9 mouse cellular contexts compared by ENCODE assay signal in the genomic region with DNA sequence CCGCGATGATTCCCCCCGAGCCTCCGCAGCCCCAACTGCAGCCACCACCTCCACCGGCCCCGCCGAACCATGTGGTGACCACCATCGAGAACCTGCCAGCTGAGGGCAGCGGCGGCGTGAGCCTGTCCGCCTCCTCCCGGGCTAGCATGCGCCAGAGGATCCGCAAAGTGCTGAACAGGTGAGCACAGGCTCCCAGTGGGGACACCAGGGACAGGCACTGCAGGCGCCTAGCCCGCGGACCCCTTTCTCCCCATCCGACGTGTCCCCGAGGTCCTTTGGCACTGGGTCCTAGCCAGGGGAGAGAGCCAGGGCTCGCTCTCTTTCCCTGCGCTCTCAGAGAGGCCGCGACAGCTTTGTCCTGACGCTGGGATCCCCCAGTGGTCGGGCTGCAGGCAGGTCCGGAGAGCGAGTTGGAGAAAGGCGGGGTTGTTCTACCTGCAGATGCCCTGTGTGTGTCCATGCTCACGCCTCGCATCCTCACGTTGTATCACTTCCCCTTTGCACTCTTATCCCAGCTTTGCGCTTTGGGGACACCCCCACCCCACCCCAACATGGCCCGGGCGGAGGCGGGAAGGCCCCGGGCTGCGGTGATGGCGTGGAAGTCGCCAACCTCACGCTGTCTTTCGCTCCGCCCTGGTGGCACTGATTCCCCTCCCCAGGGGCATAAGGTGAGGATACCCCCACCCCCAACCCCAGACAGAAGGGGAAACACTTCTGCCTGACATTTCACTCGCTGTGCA. TPM values are rescaled to one million over a fixed set of nuclear protein-coding genes. Genes with fewer than 3 reads are reported as not detected.
A peak's percentile ranks its signal among the peaks of the same experiment; 100 is the strongest.
DNase-seq lines count a peak whose midpoint lies in the region; ATAC-seq and TF ChIP-seq lines count a peak whose summit lies in the region.
"Had no signal": no experiment of that assay in that cellular context is flagged by ENCODE, and none has a peak within 500 bp of the region (broad histone marks: within the 10 kb centered on the region; RNA-seq: fewer than 3 reads in every experiment).

No protein-coding gene starts in this region.

- peak overlapping the region; percentile 59; the same call in 1 of the 2 replicates for H3K27ac ChIP-seq in lung, embryonic 15.5 days
- H3K27ac ChIP-seq in heart, postnatal 0 days (ENCODE audit: low read depth): no peak overlapping the region
- H3K27ac ChIP-seq in midbrain, embryonic 11.5 days (ENCODE audit: low read depth, low read length): peak overlapping the region; percentile 76
- H3K27ac ChIP-seq in testis, adult 2 months (ENCODE audit: control insufficient read depth, insufficient read depth, low read depth, low read length): no peak overlapping the region

- H3K27me3 ChIP-seq in lung, embryonic 15.5 days: peaks cover 9% of the 10 kb centered on the region
- peaks cover 13% of the 10 kb centered on the region; the same call in 1 of the 2 replicates for H3K27me3 ChIP-seq in heart, postnatal 0 days (ENCODE audit: control insufficient read depth, insufficient read depth, low read length)
- no peaks in the 10 kb centered on the region for H3K27me3 ChIP-seq in midbrain, embryonic 11.5 days (ENCODE audit: control insufficient read depth, insufficient read depth, low read length)
- H3K27me3 ChIP-seq in testis, adult 2 months (ENCODE audit: control insufficient read depth, insufficient read depth, low read length): no peaks in the 10 kb centered on the region

- H3K36me3 ChIP-seq in lung, embryonic 15.5 days: no peaks in the 10 kb centered on the region
- H3K36me3 ChIP-seq in heart, postnatal 0 days (replicated peaks; ENCODE audit: control insufficient read depth, insufficient read depth, low read length): no peaks in the 10 kb centered on the region
- H3K36me3 ChIP-seq in midbrain, embryonic 11.5 days (ENCODE audit: control insufficient read depth, insufficient read depth, low read length): no peaks in the 10 kb centered on the region
- no peaks in the 10 kb centered on the region for H3K36me3 ChIP-seq in testis, adult 2 months (ENCODE audit: control insufficient read depth, insufficient read depth, low read length)

- peak; percentile 66 for ATAC-seq in lung, embryonic 15.5 days (ENCODE audit: borderline replicate concordance, extremely low read depth, low FRiP score, low TSS enrichment)
- ATAC-seq in heart, postnatal 0 days (ENCODE audit: insufficient read depth, low read depth): peak; percentile 40
- ATAC-seq in midbrain, embryonic 11.5 days (ENCODE audit: low FRiP score): peak; percentile 82
- no peak for ATAC-seq in CD4-positive, CD25-positive, alpha-beta regulatory T cell, adult 4 months

- no peak for TF ChIP-seq POLR2A in testis, adult 2 months (IDR thresholded peaks at IDR 0.05; ENCODE audit: control insufficient read depth, low read depth, low read length)

- peak overlapping the region; percentile 70 for H3K4me3 ChIP-seq in lung, embryonic 15.5 days
- H3K4me3 ChIP-seq in heart, postnatal 0 days (ENCODE audit: low read depth, low read length): peak overlapping the region; percentile 62
- H3K4me3 ChIP-seq in midbrain, embryonic 11.5 days (ENCODE audit: low read depth, low read length): peak overlapping the region; percentile 77
- peak overlapping the region; percentile 64 for H3K4me3 ChIP-seq in testis, adult 2 months (ENCODE audit: control insufficient read depth, low read depth, low read length)
- H3K4me3 ChIP-seq: myocyte had no signal

- no peak for DNase-seq in lung, postnatal 36 days
- DNase-seq in embryo, embryonic 11.5 days (ENCODE audit: low read depth, low spot score): peak; percentile 36
- no peak for DNase-seq in heart, postnatal 0 days (ENCODE audit: low spot score)
- peak; percentile 49 to 67 for DNase-seq in layer of hippocampus, postnatal 10 days (ENCODE audit: low spot score in 2 of 2)
- peak; percentile 97 for DNase-seq in midbrain, embryonic 11.5 days (ENCODE audit: low spot score, missing footprints)

- H3K4me2 ChIP-seq in lung, embryonic 15.5 days: peak overlapping the region; percentile 97
- peak overlapping the region; percentile 88 for H3K4me2 ChIP-seq in heart, postnatal 0 days (ENCODE audit: low read depth, low read length)
- peak overlapping the region; percentile 85 for H3K4me2 ChIP-seq in midbrain, embryonic 11.5 days

- peaks cover 9% of the 10 kb centered on the region; the same call in 1 of the 2 replicates for H3K4me1 ChIP-seq in lung, embryonic 15.5 days
- no peaks in the 10 kb centered on the region; the same call in 1 of the 2 replicates for H3K4me1 ChIP-seq in heart, postnatal 0 days (ENCODE audit: control insufficient read depth, insufficient read depth)
- H3K4me1 ChIP-seq in midbrain, embryonic 11.5 days (ENCODE audit: control insufficient read depth, insufficient read depth, low read length): peaks cover 3% of the 10 kb centered on the region; the same call in 1 of the 2 replicates
- peaks cover 11% of the 10 kb centered on the region for H3K4me1 ChIP-seq in testis, adult 2 months (ENCODE audit: control insufficient read depth, insufficient read depth, low read length)

- WGBS in lung, embryonic 15.5 days: 1% methylated on average over 45 of the region's 45 CpGs
- WGBS in heart, postnatal 0 days: 3% methylated on average over 42 of the region's 45 CpGs
- 0% methylated on average over 44 of the region's 45 CpGs for WGBS in midbrain, embryonic 11.5 days

- H3K9ac ChIP-seq in lung, embryonic 15.5 days: peak overlapping the region; percentile 64
- peak overlapping the region; percentile 52 for H3K9ac ChIP-seq in heart, postnatal 0 days (replicated peaks; ENCODE audit: low read depth, low read length)
- H3K9ac ChIP-seq in midbrain, embryonic 11.5 days (ENCODE audit: low read length): peak overlapping the region; percentile 91

- no peaks in the 10 kb centered on the region for H3K9me3 ChIP-seq in lung, embryonic 15.5 days
- H3K9me3 ChIP-seq in heart, postnatal 0 days (replicated peaks; ENCODE audit: control insufficient read depth, low read length): no peaks in the 10 kb centered on the region
- peaks cover 3% of the 10 kb centered on the region; the same call in 1 of the 2 replicates for H3K9me3 ChIP-seq in midbrain, embryonic 11.5 days (ENCODE audit: control insufficient read depth, low read length)

- TF ChIP-seq EP300 in heart, postnatal 0 days (IDR thresholded peaks at IDR 0.05; ENCODE audit: low read depth): no peak

- TF ChIP-seq CTCF in heart, postnatal 0 days (IDR thresholded peaks at IDR 0.05; ENCODE audit: low read depth): no peak
- TF ChIP-seq CTCF in testis, adult 2 months (IDR thresholded peaks at IDR 0.05; ENCODE audit: control insufficient read depth, insufficient read depth, insufficient replicate concordance, low read depth, low read length): no peak

RNA-seq across cellular contexts. Expression of a gene that starts 0.8 kb away (rescaled TPM):
- polyA plus RNA-seq in lung, embryonic 15.5 days (2015; fragmentation: Nextera tagmentation; extraction: Ambion mirVana): 1.4 and 1.7 TPM in 2 replicates
- total RNA-seq in heart, postnatal 0 days (2014; rRNA removed; ENCODE audit: low replicate concordance): 1.7 and 3.1 TPM in 2 replicates
- polyA plus RNA-seq in heart, postnatal 0 days (2015; fragmentation: Nextera tagmentation; extraction: Ambion mirVana): 0.48 and 0.57 TPM in 2 replicates
- 10 to 100 TPM; 60.0 to 61.3 TPM for total RNA-seq in layer of hippocampus, postnatal 10 days (2021)
- 11.6 and 12.6 TPM in 2 replicates for polyA plus RNA-seq in midbrain, embryonic 11.5 days (2014; fragmentation: Nextera tagmentation; extraction: Ambion mirVana)
- 0.02 TPM in 2 replicates for polyA plus RNA-seq in testis, adult 2 months (2012; rRNA removed)
- polyA plus RNA-seq in CD4-positive, CD25-positive, alpha-beta regulatory T cell, adult 4 months (2017; shearing (Covaris generic)): not detected
- polyA plus RNA-seq: myocyte had no signal

Comparison
In these comparisons a context has a peak if more than half of its experiments do, and no peak if none do; other contexts are left out.
1. H3K27ac ChIP-seq: peak in lung, embryonic 15.5 days (single experiment) and midbrain, embryonic 11.5 days (single experiment); none in heart, postnatal 0 days (single experiment) and testis, adult 2 months (single experiment).
2. DNase-seq: peak in embryo, embryonic 11.5 days (single experiment), layer of hippocampus, postnatal 10 days (2 of 2) and midbrain, embryonic 11.5 days (single experiment); none in lung, postnatal 36 days (single experiment) and heart, postnatal 0 days (single experiment).
3. Peak in every context shown above with its lines, with median percentiles within 50 percentile points of each other: H3K4me2 ChIP-seq, H3K4me3 ChIP-seq and H3K9ac ChIP-seq.